Mouse (Mus musculus): ENCODE results near the gene Erc2. TPM values are rescaled to one million over a fixed set of nuclear protein-coding genes. Genes with fewer than 3 reads are reported as not detected.
A peak's percentile ranks its signal among the peaks of the same experiment; 100 is the strongest.
"Not testable (repeated sequence)": the region's sequence is repeated elsewhere in the genome, so short reads cannot be mapped to it uniquely, and the experiment has no call there.

The Erc2 gene
- polyA plus RNA-seq, 1 experiment from 2014 or later = 2.4 TPM

- H3K27me3 ChIP-seq (replicated peaks); H3K4me1 ChIP-seq; H3K9ac ChIP-seq; H3K9me3 ChIP-seq; H3K4me3 ChIP-seq; H3K27ac ChIP-seq (replicated peaks); ATAC-seq (ENCODE audit: extremely low read depth, insufficient number of reproducible peaks, low FRiP score, low TSS enrichment); H3K4me2 ChIP-seq; H3K36me3 ChIP-seq: not testable (repeated sequence)
- whole genome bisulfite sequencing = 66% methylated on average over 5 of the region's 5 CpGs
Measured at GRCm38 (mm10) chr14:27886337-27886736, 264.1 kb downstream of the Erc2 start.

- no peak overlapping the region for H3K4me2 ChIP-seq
- H3K9ac ChIP-seq = no peak overlapping the region
- 80% methylated on average over 5 of the region's 5 CpGs for WGBS
- H3K27ac ChIP-seq (replicated peaks) = no peak overlapping the region
- no peaks in the 10 kb centered on the region for H3K36me3 ChIP-seq
- no peaks in the 10 kb centered on the region for H3K27me3 ChIP-seq (replicated peaks)
- no peaks in the 10 kb centered on the region for H3K9me3 ChIP-seq
- H3K4me3 ChIP-seq = no peak overlapping the region
- H3K4me1 ChIP-seq = no peaks in the 10 kb centered on the region
- no peak for ATAC-seq (ENCODE audit: extremely low read depth, insufficient number of reproducible peaks, low FRiP score, low TSS enrichment)
Measured at GRCm38 (mm10) chr14:27887488-27887887, 265.3 kb downstream of the Erc2 start.

GRCm38 (mm10) chr14:27889650-27890049 lies 267.4 kb downstream of the Erc2 start:
- ATAC-seq (ENCODE audit: extremely low read depth, insufficient number of reproducible peaks, low FRiP score, low TSS enrichment) = no peak
- Histone ChIP-seq H3K4me3 (no peak overlapping the region), H3K4me1 (no peaks in the 10 kb centered on the region), H3K27ac (replicated peaks) (no peak overlapping the region), H3K9ac (no peak overlapping the region), H3K36me3 (no peaks in the 10 kb centered on the region), H3K9me3 (no peaks in the 10 kb centered on the region), H3K4me2 (no peak overlapping the region), H3K27me3 (replicated peaks) (no peaks in the 10 kb centered on the region)
- WGBS = 75% methylated on average over 2 of the region's 2 CpGs

DNA sequence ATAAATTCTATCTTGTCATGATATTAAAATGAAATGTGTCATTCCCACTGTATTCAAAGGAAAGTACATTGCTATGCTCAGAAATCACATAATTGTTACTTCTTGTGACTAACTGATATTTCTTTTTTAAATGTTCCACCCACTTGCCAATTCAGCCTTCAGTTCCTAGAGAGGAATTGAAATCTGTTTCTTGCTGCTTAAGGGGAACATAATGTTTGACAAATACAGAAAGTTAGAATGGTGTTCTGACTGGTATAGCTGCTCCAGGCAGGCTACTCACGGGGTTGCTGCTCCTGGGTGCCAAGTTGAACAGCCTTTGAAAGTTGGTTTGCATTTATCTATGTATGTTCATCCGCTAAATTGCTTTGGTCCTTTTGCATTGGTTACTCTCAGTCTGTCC lies 270.2 kb downstream of the Erc2 start:
- Histone ChIP-seq H3K27ac (replicated peaks) (no peak overlapping the region), H3K4me2 (no peak overlapping the region), H3K4me1 (no peaks in the 10 kb centered on the region), H3K9ac (no peak overlapping the region), H3K36me3 (no peaks in the 10 kb centered on the region), H3K4me3 (no peak overlapping the region), H3K9me3 (no peaks in the 10 kb centered on the region), H3K27me3 (replicated peaks) (no peaks in the 10 kb centered on the region)
- no peak for ATAC-seq (ENCODE audit: extremely low read depth, insufficient number of reproducible peaks, low FRiP score, low TSS enrichment)
- 80% methylated on average over 2 of the region's 2 CpGs for WGBS

DNA sequence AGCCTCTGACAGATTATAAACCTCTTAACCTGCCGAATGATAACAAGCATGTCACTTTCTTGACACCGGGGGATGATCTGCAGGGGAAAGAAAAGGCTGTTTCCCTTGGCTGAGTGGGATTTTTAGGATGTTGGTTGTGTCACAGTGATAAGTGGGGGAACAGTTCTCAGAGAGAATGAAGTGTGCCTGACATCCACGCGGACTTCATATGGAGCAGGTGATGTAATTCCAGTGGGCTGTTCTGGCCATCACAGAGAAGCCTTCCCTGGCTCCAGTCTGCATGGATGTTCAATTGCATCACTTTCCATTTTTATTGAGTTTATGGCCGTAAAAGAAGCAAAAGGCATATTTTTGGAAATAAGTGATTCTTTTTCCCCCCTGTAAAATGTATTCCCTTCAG lies 279.5 kb downstream of the Erc2 start:
- H3K4me2 ChIP-seq = peak overlapping the region; percentile 7; the same call in 1 of the 2 replicates
- ATAC-seq (ENCODE audit: extremely low read depth, insufficient number of reproducible peaks, low FRiP score, low TSS enrichment) = no peak

GRCm38 (mm10) chr14:27921656-27922373 lies 299.6 kb downstream of the Erc2 start:
- Histone ChIP-seq H3K4me3 (no peak overlapping the region), H3K27me3 (replicated peaks) (no peaks in the 10 kb centered on the region), H3K4me1 (no peaks in the 10 kb centered on the region), H3K9ac (no peak overlapping the region), H3K9me3 (no peaks in the 10 kb centered on the region), H3K36me3 (no peaks in the 10 kb centered on the region), H3K27ac (replicated peaks) (no peak overlapping the region), H3K4me2 (no peak overlapping the region)
- no peak for ATAC-seq (ENCODE audit: extremely low read depth, insufficient number of reproducible peaks, low FRiP score, low TSS enrichment)
- 76% methylated on average over 5 of the region's 5 CpGs for WGBS

More for the DNA sequence above, 279.5 kb downstream of the Erc2 start:
- no peaks in the 10 kb centered on the region for H3K9me3 ChIP-seq
- WGBS = 25% methylated on average over 5 of the region's 5 CpGs
- no peaks in the 10 kb centered on the region for H3K27me3 ChIP-seq (replicated peaks)
- peaks cover 18% of the 10 kb centered on the region for H3K4me1 ChIP-seq
- peak overlapping the region; percentile 28; the same call in 1 of the 2 replicates for H3K27ac ChIP-seq (replicated peaks)
- H3K36me3 ChIP-seq = no peaks in the 10 kb centered on the region
- H3K9ac ChIP-seq = no peak overlapping the region
- H3K4me3 ChIP-seq = no peak overlapping the region

DNA sequence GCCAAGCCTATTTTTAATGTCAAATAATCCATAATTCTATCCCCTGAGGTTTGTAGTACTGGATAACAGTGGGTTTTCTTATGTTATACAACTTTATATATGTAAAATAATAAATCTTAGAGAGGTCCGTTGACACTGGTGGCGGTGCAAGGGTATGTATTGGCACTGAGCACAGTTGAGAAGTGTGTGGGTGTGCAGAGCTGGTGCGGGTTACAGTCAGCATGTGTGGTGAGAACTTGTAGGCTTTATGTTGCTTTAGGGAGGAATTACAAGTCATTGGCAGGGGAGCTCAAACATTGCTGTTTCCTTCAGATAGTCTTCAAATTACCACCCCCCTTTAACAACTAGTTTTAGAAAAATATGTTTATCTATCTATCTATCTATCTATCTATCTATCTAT lies 305.1 kb downstream of the Erc2 start:
- no peaks in the 10 kb centered on the region for H3K36me3 ChIP-seq
- no peak overlapping the region for H3K9ac ChIP-seq
- no peak overlapping the region for H3K27ac ChIP-seq (replicated peaks)
- H3K27me3 ChIP-seq (replicated peaks) = no peaks in the 10 kb centered on the region
- ATAC-seq (ENCODE audit: extremely low read depth, insufficient number of reproducible peaks, low FRiP score, low TSS enrichment) = no peak
- H3K4me2 ChIP-seq = no peak overlapping the region
- no peak overlapping the region for H3K4me3 ChIP-seq
- 83% methylated on average over 3 of the region's 3 CpGs for WGBS
- no peaks in the 10 kb centered on the region for H3K4me1 ChIP-seq
- no peaks in the 10 kb centered on the region for H3K9me3 ChIP-seq

DNA sequence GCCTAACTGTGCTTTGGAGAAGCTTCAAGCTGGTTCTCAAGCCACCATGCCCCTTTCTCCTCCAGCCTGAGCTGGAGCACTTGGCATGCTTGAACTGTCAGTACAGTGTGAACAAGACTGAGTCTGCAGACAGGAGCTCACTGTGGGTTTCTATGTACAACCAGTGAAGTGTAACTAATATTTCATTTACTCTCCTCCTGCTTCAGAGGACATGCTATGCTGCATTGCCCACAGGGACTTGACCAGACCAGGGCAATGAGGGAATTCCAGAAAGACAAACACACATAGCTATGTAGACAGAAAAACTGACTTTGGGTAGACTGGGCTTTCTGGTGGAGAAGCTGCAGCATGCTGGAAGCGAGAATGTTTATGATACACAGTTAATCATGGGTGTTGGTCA lies 311.3 kb downstream of the Erc2 start:
- Histone ChIP-seq H3K4me1 (no peaks in the 10 kb centered on the region), H3K36me3 (no peaks in the 10 kb centered on the region), H3K9me3 (no peaks in the 10 kb centered on the region), H3K27me3 (replicated peaks) (no peaks in the 10 kb centered on the region), H3K4me2 (no peak overlapping the region), H3K27ac (replicated peaks) (no peak overlapping the region), H3K4me3 (no peak overlapping the region), H3K9ac (no peak overlapping the region)
- ATAC-seq (ENCODE audit: extremely low read depth, insufficient number of reproducible peaks, low FRiP score, low TSS enrichment) = no peak
- 59% methylated on average over 1 of the region's 1 CpGs for WGBS

- Histone ChIP-seq H3K4me3 (no peak overlapping the region), H3K27ac (replicated peaks) (no peak overlapping the region), H3K4me1 (no peaks in the 10 kb centered on the region), H3K27me3 (replicated peaks) (no peaks in the 10 kb centered on the region), H3K9ac (no peak overlapping the region), H3K4me2 (no peak overlapping the region), H3K9me3 (no peaks in the 10 kb centered on the region), H3K36me3 (no peaks in the 10 kb centered on the region)
- ATAC-seq (ENCODE audit: extremely low read depth, insufficient number of reproducible peaks, low FRiP score, low TSS enrichment) = no peak
- WGBS = 89% methylated on average over 3 of the region's 3 CpGs
Measured at GRCm38 (mm10) chr14:27935714-27936113, 313.5 kb downstream of the Erc2 start.

GRCm38 (mm10) chr14:27937922-27938321 lies 315.7 kb downstream of the Erc2 start:
- Histone ChIP-seq H3K9ac (no peak overlapping the region), H3K27me3 (replicated peaks) (no peaks in the 10 kb centered on the region), H3K4me2 (no peak overlapping the region), H3K36me3 (no peaks in the 10 kb centered on the region), H3K4me1 (no peaks in the 10 kb centered on the region), H3K27ac (replicated peaks) (no peak overlapping the region), H3K4me3 (no peak overlapping the region), H3K9me3 (no peaks in the 10 kb centered on the region)
- 66% methylated on average over 2 of the region's 2 CpGs for WGBS
- ATAC-seq (ENCODE audit: extremely low read depth, insufficient number of reproducible peaks, low FRiP score, low TSS enrichment) = no peak

- H3K27me3 ChIP-seq (replicated peaks) = no peaks in the 10 kb centered on the region
Measured at GRCm38 (mm10) chr14:27945276-27945675, 323.0 kb downstream of the Erc2 start.

DNA sequence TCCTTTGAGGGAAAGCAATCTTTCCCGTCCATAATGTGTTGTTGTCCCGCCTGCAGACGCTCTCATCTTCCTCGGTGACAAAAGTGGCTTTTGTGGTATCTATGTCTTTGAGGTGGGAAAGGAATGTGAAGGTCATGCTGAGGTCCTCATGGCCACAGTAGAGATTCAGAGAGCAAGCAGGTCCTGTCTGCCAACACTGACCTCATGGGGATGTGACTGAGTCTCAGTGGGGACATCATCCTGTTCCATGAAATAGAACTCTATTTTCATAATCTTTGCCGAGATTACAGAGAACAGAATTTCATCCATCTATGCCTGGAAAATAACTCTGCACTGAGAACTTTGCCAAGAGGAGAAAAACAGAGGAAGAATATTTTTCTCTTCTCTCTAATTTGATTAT lies 324.0 kb downstream of the Erc2 start:
- H3K4me3 ChIP-seq = no peak overlapping the region
- H3K9ac ChIP-seq = no peak overlapping the region
- no peaks in the 10 kb centered on the region for H3K9me3 ChIP-seq
- no peak overlapping the region for H3K4me2 ChIP-seq
- peaks cover 8% of the 10 kb centered on the region; the same call in 1 of the 2 replicates for H3K4me1 ChIP-seq
- H3K27me3 ChIP-seq (replicated peaks) = no peaks in the 10 kb centered on the region
- 44% methylated on average over 5 of the region's 5 CpGs for WGBS
- H3K36me3 ChIP-seq = no peaks in the 10 kb centered on the region
- no peak for ATAC-seq (ENCODE audit: extremely low read depth, insufficient number of reproducible peaks, low FRiP score, low TSS enrichment)
- no peak overlapping the region for H3K27ac ChIP-seq (replicated peaks)

More at GRCm38 (mm10) chr14:27945276-27945675, 323.0 kb downstream of the Erc2 start:
- Histone ChIP-seq H3K9me3 (no peaks in the 10 kb centered on the region), H3K4me3 (no peak overlapping the region), H3K36me3 (no peaks in the 10 kb centered on the region), H3K4me1 (peaks cover 8% of the 10 kb centered on the region; the same call in 1 of the 2 replicates), H3K9ac (no peak overlapping the region), H3K27ac (replicated peaks) (no peak overlapping the region), H3K4me2 (no peak overlapping the region)
- 20% methylated on average over 1 of the region's 1 CpGs for WGBS
- ATAC-seq (ENCODE audit: extremely low read depth, insufficient number of reproducible peaks, low FRiP score, low TSS enrichment) = no peak

Measured in heart, embryonic 13.5 days (tissue).